ENCODE assay signal across 7 mouse cellular contexts in the genomic region with DNA sequence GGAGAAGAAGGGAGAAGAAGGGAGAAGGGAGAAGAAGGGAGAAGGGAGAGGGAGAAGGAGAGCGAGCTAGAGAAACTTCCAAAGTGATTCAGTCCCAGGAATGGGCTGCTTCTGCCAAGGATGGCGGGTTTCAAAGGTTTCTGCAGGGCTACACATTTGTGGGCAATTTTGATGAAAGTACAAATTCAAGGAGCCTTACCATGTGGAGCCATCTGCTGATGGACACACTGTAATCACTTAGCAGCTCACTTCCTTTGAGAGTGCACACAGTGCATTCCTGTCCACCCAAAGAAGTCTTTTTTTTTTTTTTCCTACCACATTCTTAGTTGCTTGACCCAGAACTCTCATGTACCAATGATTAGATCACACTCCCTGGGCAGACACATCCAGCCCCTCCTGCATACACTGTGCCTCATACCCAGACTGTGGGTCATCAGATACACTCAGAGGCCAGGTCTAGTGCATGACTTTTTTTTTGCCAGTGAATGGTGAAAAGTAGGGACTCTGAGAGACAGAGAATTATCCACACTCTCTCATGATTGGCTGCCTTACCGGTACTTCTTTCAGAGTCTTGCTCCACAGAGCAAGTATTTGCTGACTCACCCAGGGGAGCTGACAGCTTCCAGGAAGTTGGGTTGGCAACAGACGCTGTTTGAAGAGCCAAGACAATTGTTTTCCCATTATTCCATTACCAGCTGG. TPM values are rescaled to one million over a fixed set of nuclear protein-coding genes. Genes with fewer than 3 reads are reported as not detected.
DNase-seq lines count a peak whose midpoint lies in the region; ATAC-seq and TF ChIP-seq lines count a peak whose summit lies in the region.

No protein-coding gene starts in this region.

- intact Hi-C loops in heart, postnatal 25 days (cut with DNase I) = loop anchor here (5.0 to 10.0 kb wide), 2 partner anchors 86 to 294 kb away; no protein-coding TSS in a partner anchor

- H3K4me1 ChIP-seq in midbrain, postnatal 0 days (ENCODE audit: insufficient read depth, low read length) = no peaks in the 10 kb centered on the region
- H3K4me1 ChIP-seq in midbrain, embryonic 11.5 days (ENCODE audit: control insufficient read depth, insufficient read depth, low read length) = no peaks in the 10 kb centered on the region
- H3K4me1 ChIP-seq in lung, adult 2 months (ENCODE audit: control insufficient read depth, insufficient read depth, low read length) = peaks cover 16% of the 10 kb centered on the region

- DNase-seq in midbrain, postnatal 0 days (ENCODE audit: low spot score) = peak; percentile 34
- no peak for DNase-seq in midbrain, embryonic 11.5 days (ENCODE audit: low spot score, missing footprints)
- DNase-seq in embryo, embryonic 11 days = peak; percentile 20
- DNase-seq in heart, postnatal 25 days (ENCODE audit: low spot score) = peak; percentile 39
- peak; percentile 38 for DNase-seq in lung, adult 2 months
- DNase-seq in cerebellum, adult 11-12 months = no peak

- H3K27me3 ChIP-seq in midbrain, postnatal 0 days (ENCODE audit: insufficient read depth, low read length) = no peaks in the 10 kb centered on the region
- no peaks in the 10 kb centered on the region for H3K27me3 ChIP-seq in midbrain, embryonic 11.5 days (ENCODE audit: control insufficient read depth, insufficient read depth, low read length)

- 63% methylated on average over 4 of the region's 4 CpGs for WGBS in midbrain, postnatal 0 days
- 67% methylated on average over 4 of the region's 4 CpGs for WGBS in midbrain, embryonic 11.5 days
- 36% methylated on average over 4 of the region's 4 CpGs for WGBS in lung, adult 2 months

- H3K36me3 ChIP-seq in midbrain, postnatal 0 days (ENCODE audit: insufficient read depth, low read length) = no peaks in the 10 kb centered on the region
- H3K36me3 ChIP-seq in midbrain, embryonic 11.5 days (ENCODE audit: control insufficient read depth, insufficient read depth, low read length) = no peaks in the 10 kb centered on the region

- H3K4me3 ChIP-seq in midbrain, postnatal 0 days (ENCODE audit: low read depth, low read length) = no peak overlapping the region
- H3K4me3 ChIP-seq in midbrain, embryonic 11.5 days (ENCODE audit: low read depth, low read length) = no peak overlapping the region
- no peak overlapping the region for H3K4me3 ChIP-seq in lung, adult 2 months (replicated peaks; ENCODE audit: extremely low read depth, low read depth, low read length)

- no peak for ATAC-seq in midbrain, postnatal 0 days (ENCODE audit: low FRiP score)
- no peak for ATAC-seq in midbrain, embryonic 11.5 days (ENCODE audit: low FRiP score)
- no peak; the same call in 1 of the 2 replicates for ATAC-seq in granulocyte monocyte progenitor cell, adult 5-6 weeks (replicated peaks; ENCODE audit: poor library complexity, severe bottlenecking)

- TF ChIP-seq POLR2A in lung, adult 2 months (IDR thresholded peaks at IDR 0.05; ENCODE audit: borderline replicate concordance, extremely low read depth, low read depth, low read length) = no peak

- H3K9ac ChIP-seq in midbrain, postnatal 0 days (replicated peaks; ENCODE audit: low read length, poor library complexity, severe bottlenecking) = no peak overlapping the region
- no peak overlapping the region for H3K9ac ChIP-seq in midbrain, embryonic 11.5 days (ENCODE audit: low read length)

- TF ChIP-seq CTCF in midbrain, postnatal 0 days (IDR thresholded peaks at IDR 0.05) = no peak
- no peak for TF ChIP-seq CTCF in lung, adult 2 months (IDR thresholded peaks at IDR 0.05; ENCODE audit: insufficient read depth, low read length)

- no peak overlapping the region for H3K4me2 ChIP-seq in midbrain, postnatal 0 days (ENCODE audit: low read depth, low read length, poor library complexity, severe bottlenecking)
- no peak overlapping the region for H3K4me2 ChIP-seq in midbrain, embryonic 11.5 days

- H3K9me3 ChIP-seq in midbrain, postnatal 0 days (ENCODE audit: low read length) = no peaks in the 10 kb centered on the region
- H3K9me3 ChIP-seq in midbrain, embryonic 11.5 days (ENCODE audit: control insufficient read depth, low read length) = no peaks in the 10 kb centered on the region

- H3K27ac ChIP-seq in midbrain, postnatal 0 days (ENCODE audit: low read depth, low read length) = no peak overlapping the region
- H3K27ac ChIP-seq in midbrain, embryonic 11.5 days (ENCODE audit: low read depth, low read length) = no peak overlapping the region

RNA-seq across cellular contexts. Expression of a gene that starts 29.2 kb away (rescaled TPM):
- 12.8 and 18.5 TPM in 2 replicates for total RNA-seq in midbrain, postnatal 0 days (2014; rRNA removed)
- 2.0 and 3.5 TPM in 2 replicates for polyA plus RNA-seq in midbrain, postnatal 0 days (2015; fragmentation: Nextera tagmentation; extraction: Ambion mirVana)
- polyA plus RNA-seq in midbrain, embryonic 11.5 days (2014; fragmentation: Nextera tagmentation; extraction: Ambion mirVana) = 1.3 and 1.5 TPM in 2 replicates
- total RNA-seq in heart, postnatal 25 days (2021) = 1 to 10 TPM in 1 of 2 experiments, under 1 TPM in 1; 0.78 to 1.4 TPM
- 1.1 and 1.2 TPM in 2 replicates for polyA plus RNA-seq in lung, adult 2 months (2012; rRNA removed)
- not detected in 2 replicates for total RNA-seq in granulocyte monocyte progenitor cell, adult 5-6 weeks (2014; fragmentation: Nextera tagmentation)
- total RNA-seq in granulocyte monocyte progenitor cell, adult 5-6 weeks (2017) = not detected in 2 replicates

Comparison
In these comparisons a context has a peak if more than half of its experiments do, and no peak if none do; other contexts are left out.
1. DNase-seq: peak in midbrain, postnatal 0 days (single experiment), embryo, embryonic 11 days (single experiment), heart, postnatal 25 days (single experiment) and lung, adult 2 months (single experiment); none in midbrain, embryonic 11.5 days (single experiment) and cerebellum, adult 11-12 months (single experiment).